Mouse (Mus musculus) kidney, adult 2 months (tissue): Measurements from ENCODE around the gene Taok2.
"Not testable (repeated sequence)": the region's sequence is repeated elsewhere in the genome, so short reads cannot be mapped to it uniquely, and the experiment has no call there.

ENCODE experiments used
- CTCF ChIP-seq: fragments of 200-500 bp; conservative IDR thresholded peaks from 2 replicates; pipeline ENCODE4 v1.5.1; 2011; ENCODE audit warnings: low read depth, mild to moderate bottlenecking, control low read depth, low read length, moderate library complexity, mixed read lengths; ENCODE audit not compliant: insufficient read depth, insufficient read length
- POLR2A ChIP-seq: fragments of 200-500 bp; IDR thresholded peaks from one replicate; pipeline ENCODE4 v1.6.1; 2011; ENCODE audit warnings: low read depth, low read length, control low read depth

DNA sequence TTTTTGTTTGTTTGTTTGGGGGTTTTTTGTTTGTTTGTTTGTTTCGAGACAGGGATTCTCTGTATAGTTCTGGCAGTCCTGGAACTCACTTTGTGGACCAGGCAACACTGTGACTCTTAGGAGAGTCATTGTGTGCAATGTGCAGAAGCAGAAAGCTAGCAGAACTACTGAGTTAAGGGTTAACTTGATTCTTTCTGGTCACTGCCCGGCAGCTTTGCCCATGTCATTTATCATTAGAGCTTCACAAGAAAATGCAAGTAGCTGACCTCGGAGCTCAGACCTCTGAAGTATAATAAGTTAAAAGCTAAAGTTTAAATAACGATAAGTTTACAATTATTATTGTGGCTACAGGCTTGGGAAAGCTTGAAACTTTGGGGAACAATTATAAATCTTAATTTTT is 33.9 kb upstream of the Taok2 start:
- TF ChIP-seq POLR2A, CTCF: not testable (repeated sequence)
